Mouse (Mus musculus) liver, adult 2 months (tissue): ENCODE results near the gene Ptpn13.

Experiments used
- CTCF ChIP-seq: fragments of 200-500 bp; IDR thresholded peaks from 2 replicates; pipeline ENCODE4 v1.5.1; 2011; ENCODE audit warnings: low read depth, low read length, control low read depth
- POLR2A ChIP-seq: fragments of 200-500 bp; IDR thresholded peaks from 2 replicates; pipeline ENCODE4 v1.6.1; 2011; ENCODE audit warnings: low read length, control low read depth; ENCODE audit not compliant: insufficient read depth; ENCODE audit errors: extremely low read depth

GRCm38 (mm10) chr5:103423927-103424315 lies 1.1 kb upstream of the Ptpn13 start:
- TF ChIP-seq CTCF = no peak
- TF ChIP-seq POLR2A = no peak
